Mouse (Mus musculus) heart, postnatal 0 days (tissue): ENCODE measurements around the gene Ethe1.

ENCODE experiments used
- CTCF ChIP-seq: IDR thresholded peaks from 2 replicates; pipeline ENCODE4 v1.5.1; 2016; ENCODE audit warnings: antibody characterized with exemption, control low read depth, low read depth
- EP300 ChIP-seq: IDR thresholded peaks from 2 replicates; pipeline ENCODE4 v1.6.1; 2016; ENCODE audit warnings: antibody characterized with exemption, low read depth

GRCm38 (mm10) chr7:24563191-24563836 is 24.0 kb upstream of the Ethe1 start:
- no peak for TF ChIP-seq EP300
- no peak for TF ChIP-seq CTCF
